Mouse (Mus musculus): Measurements from ENCODE around the gene Ccl17.

DNA sequence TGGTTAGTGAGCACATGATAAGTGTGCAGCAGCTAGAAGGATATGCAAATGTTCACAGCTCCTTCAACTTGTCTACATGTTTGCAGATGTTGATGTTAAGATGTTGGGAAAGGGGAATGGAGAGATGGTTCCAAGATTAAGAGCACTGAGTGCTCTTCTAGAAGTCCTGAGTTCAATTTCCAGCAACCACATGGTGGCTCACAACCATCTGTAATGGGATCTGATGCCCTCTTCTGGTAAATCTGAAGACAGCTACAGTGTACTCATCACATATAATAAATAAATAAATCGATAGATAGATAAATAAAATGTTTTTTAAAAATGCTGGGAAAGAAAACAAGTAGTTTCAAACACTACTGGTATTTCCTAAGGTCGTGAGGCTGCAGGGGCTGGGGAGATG, 30.9 kb downstream of the Ccl17 start:
- TF ChIP-seq CTCF (IDR thresholded peaks at IDR 0.05; ENCODE audit: borderline replicate concordance, extremely low read depth, insufficient read depth, insufficient read length), result no peak
- TF ChIP-seq POLR2A (IDR thresholded peaks at IDR 0.05; ENCODE audit: borderline replicate concordance, extremely low read depth, insufficient read depth, insufficient read length, poor library complexity, severe bottlenecking), result no peak
